Mouse (Mus musculus): ENCODE measurements at regions not wholly inside any gene's neighbourhood (a gene's known extent, or its start where the extent isn't known, plus 50 kb on each side); places are given as distances from the start of the nearest gene placed in this dataset.
A peak's percentile ranks its signal among the peaks of the same experiment; 100 is the strongest.

GRCm38 (mm10) chr14:56313969-56314368, 50.9 kb upstream of the Atp12a start:
- peak; percentile 41 for DNase-seq (ENCODE audit: low spot score)

GRCm38 (mm10) chr14:56314459-56314858, 50.4 kb upstream of the Atp12a start:
- DNase-seq (ENCODE audit: low spot score), result peak; percentile 60
